Mouse (Mus musculus) layer of hippocampus, postnatal 36 days (tissue): ENCODE measurements around the gene Dusp3. TPM values are rescaled to one million over a fixed set of nuclear protein-coding genes. Genes with fewer than 3 reads are reported as not detected.
"Not testable (repeated sequence)": the region's sequence is repeated elsewhere in the genome, so short reads cannot be mapped to it uniquely, and the experiment has no call there.

Experiments
- DNase-seq, 2 experiments: peaks; one replicate each; pipeline ENCODE4 v3.0.0; 2022
- total RNA-seq, 2 experiments: library from RNA; stranded (reverse); gene quantifications; 2 replicates each; pipeline ENCODE4 v1.2.3; 2021

The Dusp3 gene
- total RNA-seq, 2 experiments from 2014 or later, result 138 to 158 TPM

DNA sequence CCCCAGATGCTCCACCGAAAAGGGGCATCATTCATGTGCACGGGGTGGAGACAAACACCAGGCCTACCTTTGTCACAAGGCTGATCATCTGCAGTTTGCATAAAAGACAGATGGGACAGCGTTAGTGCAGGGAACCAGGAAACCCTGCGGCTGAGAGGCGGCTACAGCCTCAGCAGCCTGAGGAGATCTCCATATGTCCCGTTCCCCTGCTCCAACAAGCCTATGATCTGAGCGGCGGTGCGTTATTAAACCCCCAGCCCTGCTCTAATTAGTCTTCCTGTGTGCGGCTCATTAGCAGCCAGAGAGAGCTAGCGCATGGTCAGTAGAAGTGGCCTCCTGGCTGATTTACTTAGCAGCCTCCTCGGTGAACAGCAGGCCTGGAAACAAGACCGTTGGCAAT, 23.3 kb upstream of the Dusp3 start:
- peak; percentile 33 to 37 for DNase-seq

DNA sequence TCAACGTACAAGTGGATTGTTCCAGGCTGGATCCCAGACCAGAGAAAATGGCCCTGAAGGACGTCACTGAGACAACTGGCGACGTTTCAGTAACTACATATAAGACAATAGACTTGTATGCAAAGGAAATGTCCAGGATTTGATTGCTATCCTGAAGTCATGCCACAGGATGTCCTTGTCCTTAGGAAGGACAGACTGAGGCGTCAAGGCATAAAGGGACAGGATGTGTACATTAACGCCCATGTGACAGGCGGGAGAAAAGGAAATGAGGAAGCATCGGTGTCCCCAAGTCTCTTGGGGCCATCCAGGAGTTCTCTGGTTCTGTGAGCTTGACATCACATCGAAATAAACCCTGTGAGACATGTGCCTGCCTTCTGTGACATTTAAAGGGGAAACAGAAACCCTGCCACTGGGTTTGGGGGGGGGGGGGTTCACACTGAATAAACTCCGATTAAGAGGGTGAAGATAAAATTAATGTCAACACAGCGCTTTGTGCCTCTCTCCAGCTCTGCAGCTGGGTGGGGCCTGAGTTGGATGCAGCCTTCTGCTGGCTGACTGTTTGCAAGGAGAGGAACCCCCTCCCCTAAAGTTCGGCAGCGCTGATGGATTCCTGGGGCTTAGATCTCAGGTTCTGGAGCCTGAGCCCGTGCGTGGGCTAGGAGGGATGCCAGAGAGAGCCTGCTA, 22.3 kb upstream of the Dusp3 start:
- DNase-seq, result no peak

DNA sequence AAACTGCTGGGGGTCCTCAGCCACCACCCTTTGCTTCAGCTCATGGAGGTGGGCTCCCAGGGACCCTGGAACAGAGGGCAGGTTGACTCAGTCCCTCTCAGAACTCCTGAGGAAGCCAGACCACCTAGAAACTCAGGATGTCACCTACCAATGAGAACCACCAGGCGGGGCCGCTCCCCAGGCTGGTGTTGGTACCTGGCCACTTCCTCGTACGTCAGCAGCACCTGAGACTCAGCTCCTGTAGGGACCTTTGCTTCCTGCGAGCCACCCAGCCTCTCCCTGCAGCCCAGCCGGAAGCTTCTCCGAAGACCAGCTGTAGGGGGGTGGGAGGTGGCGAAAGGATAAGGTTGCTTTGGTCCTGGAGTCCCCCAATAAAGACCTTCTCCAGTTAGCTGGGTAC, 21.6 kb upstream of the Dusp3 start:
- DNase-seq, result no peak

DNA sequence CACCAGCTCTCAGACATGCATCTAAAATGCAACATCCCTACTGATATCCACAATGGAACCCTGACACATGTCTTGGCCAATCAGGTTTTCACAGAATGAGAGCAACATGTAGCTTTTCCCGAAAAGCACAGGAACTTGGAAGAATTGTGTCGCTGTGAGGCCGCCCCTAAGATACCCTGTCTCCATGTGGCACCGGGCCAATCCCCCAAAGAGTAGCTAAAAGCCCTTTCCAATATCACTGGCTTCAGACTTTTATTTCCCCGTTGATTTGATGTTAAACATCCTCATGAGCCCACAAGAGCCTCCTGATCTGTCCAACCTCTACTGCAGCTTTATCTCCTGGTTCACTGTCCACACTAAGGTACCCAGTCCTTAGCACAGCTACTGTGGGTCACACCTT, 19.9 kb upstream of the Dusp3 start:
- no peak for DNase-seq

DNA sequence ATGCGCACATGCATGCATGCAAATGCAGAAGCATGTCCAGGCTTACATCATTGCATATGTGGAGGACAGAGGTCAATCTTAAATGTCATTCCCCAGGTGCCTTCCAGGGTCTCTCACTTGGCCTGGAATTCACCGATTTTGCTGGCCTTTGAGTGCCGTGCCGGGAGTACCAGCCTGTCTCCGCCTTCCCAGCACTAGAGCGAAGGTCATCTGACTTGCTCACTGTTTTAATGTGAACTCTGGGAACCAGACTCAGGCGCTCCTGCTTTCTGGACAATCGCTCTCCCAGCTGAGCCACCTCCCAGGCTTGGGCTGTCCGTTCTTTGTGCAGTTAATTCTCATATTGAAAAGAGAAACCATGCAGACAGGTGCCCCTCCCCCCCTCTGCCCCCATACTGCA, 19.5 kb upstream of the Dusp3 start:
- no peak for DNase-seq

DNA sequence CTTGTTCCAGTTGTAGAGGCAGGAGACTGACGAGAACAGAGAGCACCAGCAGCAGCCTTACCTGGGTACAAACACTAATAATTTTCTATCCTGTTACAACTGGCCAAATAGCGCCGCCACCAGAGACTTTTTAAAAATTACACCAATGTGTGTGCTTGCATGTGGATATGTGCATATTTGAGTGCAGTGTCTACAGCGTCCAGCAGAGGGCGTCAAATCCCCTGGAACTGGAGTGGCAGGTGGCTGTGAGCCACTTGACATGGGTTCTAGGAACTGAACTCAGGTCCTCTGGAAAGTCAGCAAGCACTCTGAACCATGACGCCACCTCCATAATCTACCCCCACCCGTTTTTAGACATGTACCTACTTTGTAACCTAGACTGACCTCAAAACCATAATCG, 17.4 kb upstream of the Dusp3 start:
- DNase-seq, result no peak

DNA sequence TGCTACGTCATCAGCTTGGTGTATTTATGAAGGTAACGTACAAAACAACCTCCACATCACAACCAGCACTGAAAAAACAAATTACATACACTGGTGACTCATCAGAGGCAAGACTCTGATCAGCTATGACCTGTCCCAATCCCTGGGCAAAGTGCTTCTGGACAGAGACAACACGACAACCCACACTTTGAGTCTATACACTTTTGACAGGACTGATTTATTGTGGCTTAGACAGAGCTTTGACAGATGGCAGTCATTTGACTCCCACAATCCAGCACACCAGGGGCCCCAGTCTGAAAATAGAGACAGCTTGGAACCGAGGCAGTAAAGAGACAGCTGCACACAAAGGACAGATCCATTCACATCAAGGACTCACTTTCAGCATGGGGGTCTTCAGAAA, 12.7 kb upstream of the Dusp3 start:
- peak in 1 of 2 experiments; percentile 45 for DNase-seq

DNA sequence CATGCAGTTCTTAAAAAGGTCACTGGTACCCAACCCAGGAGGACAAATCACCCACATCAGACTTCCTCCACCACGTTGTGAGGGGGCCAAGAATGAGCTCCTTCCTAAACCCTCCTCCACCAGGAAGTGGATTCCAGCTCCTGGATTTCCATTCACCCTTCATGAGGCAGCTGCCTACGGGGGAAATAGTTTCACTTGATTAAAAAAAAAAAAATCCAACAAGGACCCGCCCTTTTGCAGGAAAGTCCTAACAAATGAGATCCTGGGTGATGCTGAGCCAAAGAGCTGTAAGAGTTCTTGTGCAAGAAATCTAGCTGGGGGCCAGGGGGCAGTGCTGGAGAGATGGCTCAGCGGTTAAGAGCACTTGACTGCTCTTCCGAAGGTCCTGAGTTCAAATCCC, 11.4 kb upstream of the Dusp3 start:
- DNase-seq, result no peak

DNA sequence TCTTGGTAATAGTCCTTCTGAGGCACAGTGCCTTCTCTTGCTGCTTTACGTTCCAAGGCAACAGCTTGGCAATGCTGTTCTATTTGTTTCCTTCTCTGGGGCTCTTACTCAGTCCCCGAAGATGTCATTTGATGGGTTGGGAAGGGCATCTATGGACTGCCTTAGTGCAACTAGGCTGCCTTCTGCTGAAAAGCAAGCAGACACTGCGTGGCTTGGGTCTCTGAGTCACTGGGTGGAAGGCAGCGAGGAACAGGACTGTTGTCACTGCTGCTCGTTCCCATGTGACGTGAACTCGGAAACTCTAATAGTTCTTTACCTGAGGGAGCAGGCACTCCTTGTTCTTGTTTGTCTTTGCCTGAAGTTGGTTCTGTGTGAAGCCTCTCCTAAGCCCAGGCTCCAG, 9.1 kb upstream of the Dusp3 start:
- DNase-seq, result no peak

DNA sequence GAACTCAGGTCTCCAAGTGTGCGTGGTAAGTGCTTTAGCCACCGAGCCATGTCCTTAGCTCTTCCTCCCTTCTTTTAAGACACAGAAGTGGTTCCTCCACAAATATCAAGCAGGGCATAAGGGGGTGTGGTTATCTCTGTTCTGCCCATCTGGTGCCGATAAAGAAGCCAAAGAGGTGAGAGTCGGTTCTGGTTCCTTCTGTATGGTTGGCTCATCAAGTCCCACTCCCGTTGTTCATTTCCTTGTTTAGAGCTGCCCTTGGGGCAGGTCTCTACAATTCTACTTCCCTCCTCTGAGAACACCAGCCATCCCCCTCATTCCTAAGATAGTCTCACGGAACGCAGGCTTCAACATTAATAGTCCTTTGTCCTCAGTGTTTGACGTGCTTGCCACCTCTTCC, 7.3 kb upstream of the Dusp3 start:
- DNase-seq, result no peak

DNA sequence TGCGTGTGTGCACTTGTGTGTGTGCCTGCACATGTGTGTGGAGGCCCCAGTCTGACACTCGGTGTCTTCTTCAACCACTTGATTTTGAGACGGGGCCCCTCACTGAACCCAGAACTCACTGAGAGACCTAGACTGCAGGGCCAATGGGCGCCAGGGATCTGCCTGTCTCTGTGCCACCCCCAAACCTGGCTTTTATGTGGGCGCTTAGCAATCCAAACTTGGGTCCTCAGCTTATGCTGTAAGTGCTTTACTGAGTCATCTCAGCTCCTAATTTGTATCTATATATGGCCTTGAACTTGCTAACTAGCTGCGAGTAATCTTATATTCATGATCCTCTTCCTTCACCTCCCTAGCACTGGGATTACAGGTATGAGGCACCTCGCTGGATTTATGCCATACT, 5.6 kb upstream of the Dusp3 start:
- DNase-seq, result no peak

DNA sequence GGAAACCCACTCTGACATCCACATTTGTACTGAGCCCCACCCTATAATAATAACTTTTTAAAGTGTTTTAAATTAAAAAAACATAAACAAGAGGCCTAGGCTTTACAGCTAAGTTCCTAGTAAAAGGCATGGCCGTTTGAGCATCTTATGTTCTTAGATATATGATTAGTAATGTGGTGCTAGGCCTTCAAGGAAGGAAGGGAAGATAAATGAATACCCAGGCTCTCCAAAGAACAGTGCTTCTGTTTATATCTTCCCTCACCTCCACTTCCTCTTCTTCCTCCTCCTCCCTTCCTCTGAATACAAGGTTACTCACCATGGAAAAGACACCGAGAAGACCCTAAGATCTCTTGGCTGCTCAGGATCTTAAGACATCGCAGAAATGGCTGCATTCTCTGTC, 5.0 kb upstream of the Dusp3 start:
- no peak for DNase-seq

DNA sequence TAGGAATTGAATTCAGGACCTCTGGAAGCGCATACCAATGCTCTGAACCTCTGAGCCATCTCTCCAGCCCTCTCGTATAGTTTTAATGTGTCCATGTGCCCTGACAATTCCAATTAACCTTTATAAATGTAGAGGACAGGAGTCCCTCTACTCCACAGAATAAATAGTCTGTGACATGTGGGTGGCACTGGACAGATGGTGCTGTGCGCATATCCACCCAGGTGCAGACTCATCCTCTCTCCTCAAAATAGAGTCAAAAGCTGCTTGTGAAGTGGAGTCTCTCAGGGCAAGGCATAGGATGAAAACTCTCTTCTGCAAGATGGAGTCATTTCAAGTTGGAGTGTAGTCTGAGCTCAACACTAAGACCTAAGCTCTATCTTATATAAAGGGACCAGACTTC, 3.4 kb upstream of the Dusp3 start:
- DNase-seq, result no peak

DNA sequence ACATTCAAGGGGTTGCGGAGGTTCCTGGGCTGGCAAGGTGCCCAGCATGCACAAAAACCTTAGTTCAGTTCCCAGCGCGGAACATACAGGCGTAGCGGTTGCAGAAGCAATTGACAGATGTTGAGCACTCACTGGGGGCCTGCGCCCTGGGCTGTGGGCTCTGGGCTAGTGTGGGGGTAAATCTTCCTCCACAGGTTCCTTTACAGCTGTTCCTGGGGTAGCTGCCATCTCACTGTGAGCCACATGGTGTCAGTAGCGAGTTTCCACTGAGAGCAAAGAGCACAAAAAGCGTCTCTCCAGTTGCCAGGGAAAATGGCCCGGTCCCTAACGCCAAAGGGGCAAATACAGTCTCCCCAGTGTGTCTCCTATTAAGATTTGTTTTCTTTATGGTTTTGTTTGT, 823 bp downstream of the Dusp3 start:
- DNase-seq, result peak; percentile 82 to 86

DNA sequence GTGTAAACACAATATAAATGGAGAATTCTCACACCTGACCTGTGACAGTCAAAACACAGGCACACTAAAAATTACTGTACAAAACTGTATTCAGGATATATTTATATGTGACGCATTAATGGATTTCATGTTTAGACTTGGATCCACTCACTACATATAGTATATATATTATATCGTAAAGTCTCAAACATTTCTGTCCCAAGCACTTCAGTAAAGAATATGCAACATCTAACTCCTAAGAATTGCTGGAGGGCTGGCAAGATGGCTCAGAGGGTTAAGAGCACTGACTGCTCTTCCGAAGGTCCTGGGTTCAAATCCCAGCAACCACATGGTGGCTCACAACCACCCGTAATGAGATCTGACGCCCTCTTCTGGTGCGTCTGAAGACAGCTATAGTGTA, 1.4 kb downstream of the Dusp3 start:
- not testable (repeated sequence) for DNase-seq

DNA sequence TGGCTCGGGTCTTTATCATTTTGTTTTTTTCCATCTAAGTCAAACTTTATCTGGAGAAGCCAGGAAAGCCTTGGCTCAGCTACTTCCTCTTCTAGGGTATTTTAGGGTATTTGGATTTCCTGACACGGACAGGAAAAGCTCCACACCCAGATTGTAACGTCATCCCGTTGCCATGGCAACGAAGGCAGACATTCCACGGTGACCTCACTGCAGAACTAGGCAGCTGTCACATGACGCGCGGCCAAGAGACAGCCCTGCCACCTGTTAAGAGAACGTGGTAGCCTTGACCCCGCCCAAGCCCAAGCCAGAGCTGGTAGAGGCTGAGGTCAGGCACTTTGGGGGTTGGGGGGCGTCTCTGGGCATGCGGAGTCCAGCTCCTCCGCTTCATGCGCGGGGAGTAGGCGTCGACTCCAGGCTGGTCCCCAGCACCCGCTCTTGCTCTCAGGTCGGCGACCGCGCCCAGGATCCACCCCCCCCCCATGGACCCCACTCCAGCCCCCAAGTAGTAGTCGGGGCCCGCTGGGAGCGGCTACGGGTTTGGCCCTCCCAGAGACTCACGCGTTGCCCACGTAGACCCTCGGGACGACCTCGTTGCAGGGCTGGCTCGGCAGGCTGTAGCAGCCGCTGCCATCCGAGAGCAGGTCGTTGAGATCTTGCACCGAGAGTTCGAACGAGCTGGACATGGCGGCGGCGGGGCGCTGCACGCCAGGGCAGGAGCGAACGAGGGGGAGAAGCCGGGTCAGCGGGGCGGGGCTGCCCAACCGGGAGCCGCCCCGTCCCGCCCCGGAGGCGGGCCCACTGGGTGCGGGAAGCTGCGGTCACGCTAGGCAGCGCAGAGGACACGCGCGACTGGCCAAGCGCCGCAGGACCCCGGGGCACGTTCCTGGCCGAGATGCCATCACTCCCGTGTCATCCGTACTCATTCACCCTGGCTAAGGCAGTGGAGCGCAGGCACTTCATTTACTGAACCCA, 2.5 kb downstream of the Dusp3 start, which contains the start of gene Cfap97d1:
TSS of gene Cfap97d1 (plus strand) at position 226 of the 972 bp plus-strand sequence.
- peak; percentile 89 to 90 for DNase-seq

DNA sequence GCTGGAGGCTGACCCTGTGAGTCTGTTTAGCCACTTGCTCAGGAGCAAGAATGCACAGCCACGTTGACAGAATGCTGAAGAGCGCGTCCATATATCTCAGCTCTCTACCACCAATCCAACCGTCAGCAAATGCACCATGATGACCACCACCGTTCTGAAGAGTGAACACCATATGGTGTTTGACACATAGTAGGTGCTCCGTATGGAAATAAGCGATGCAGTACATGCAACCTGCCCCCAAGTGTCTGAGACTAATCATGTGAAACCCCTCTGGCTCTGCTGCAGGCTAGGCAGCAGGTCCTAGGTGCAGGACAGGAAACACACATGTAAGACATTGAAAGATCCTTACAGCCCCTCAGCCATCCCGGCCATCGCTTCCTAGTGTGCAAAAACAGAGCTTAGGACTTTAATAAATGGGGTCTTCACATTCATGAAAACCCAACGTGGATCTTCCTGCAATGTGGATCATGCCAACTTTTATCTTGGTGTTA, 3.3 kb downstream of the Dusp3 start:
- no peak for DNase-seq

DNA sequence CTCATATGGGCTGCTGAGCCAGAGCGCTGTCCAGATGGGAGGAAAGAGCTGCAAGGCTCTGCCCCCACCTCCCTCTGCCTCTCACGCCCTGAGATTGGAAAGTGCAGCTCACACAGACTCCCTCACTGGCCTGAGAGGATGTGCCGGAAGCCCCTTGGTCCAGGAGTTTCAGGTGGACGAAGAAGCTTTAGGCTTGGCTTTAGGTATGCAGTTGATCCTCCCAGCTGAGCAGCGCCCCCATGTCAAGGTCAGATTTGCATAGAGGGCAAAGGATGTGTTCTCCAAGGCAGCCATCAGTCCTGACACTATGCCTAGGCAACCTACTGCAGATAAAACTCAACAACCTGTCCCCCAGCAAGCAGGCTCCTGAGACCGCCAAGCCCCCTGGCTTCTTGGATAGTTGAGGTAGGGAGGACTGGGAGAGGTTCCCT, 3.8 kb downstream of the Dusp3 start:
- no peak for DNase-seq

DNA sequence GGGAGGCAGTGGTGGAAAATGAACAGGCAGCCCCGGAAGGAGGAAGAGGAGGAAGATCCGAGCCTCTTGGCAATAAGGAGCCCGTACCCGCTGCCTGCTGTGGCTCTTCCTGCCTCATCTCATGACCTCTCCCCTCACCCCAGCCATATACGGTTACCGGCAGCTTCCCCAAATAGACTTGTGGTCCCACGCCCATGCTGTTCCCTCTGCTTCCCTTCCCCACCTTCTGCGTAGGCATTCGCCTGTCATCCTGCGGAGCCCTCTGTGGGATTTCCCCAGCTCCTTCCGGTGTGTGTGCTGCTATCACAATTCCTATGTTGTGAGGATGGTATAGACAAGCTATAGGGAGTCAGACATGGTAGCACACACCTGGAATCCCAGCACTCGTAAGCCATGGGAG, 5.0 kb downstream of the Dusp3 start:
- DNase-seq, result no peak

DNA sequence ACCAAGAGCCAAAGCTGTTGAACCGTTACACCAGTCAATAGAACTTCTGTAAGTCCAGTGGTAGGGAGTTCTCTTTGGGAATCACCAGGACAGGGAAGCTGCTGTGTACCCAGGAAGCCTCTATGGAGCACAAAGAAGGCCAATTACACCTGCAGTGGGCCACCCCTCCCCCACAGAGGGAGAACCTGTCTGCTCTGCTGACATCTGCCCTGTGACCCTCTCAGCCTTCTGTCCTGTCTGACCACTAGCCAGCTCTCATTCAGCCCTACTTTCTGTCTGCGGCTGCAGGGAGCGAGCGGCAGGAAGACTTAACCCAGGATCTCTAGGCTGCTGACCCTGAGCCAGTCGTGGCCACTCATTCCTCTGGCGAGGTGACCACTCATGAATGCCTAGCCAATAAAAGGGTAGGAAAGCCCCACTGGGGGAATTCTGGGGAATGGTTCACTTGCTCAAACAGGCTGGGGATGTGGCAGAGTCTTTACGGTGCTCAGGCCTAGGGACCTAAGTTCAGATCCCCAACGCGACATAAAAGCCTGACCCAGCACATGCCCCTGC, 6.1 kb downstream of the Dusp3 start:
- no peak for DNase-seq

DNA sequence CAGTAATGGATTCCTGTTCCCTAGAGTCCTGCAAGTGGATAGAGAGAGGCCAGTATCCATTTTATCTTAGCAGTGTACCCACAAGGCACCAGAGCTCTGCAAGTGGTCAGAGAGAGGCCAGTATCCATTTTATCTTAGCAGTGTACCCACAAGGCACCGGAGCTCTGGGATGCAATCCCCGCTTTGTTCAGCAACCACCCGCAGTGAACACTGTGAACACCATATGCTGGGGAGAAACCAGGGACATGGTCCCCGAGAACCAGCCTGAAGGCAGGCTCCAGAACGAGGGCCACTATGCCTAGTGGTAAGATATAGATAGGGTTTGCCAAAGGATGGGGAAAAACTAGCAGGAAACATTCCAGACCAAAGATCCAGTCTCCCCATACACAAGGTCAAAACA, 7.7 kb downstream of the Dusp3 start:
- no peak for DNase-seq

DNA sequence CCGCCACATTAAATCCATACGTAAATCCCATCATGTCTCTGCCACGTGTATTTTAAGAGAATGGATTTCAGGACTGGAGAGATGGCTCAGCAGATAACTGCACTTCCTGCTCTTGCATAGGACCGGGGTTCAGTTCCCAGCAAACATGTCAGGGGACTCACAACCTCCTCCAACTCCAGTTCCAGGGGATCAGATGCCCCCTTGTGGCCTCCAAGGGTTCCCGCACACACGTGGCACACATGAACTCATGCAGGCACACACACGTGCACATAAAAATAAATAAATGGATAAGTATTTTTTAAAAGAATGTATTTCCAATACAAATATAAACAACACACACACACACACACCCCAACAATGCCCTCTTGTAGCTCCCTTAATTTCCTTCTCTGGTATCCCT, 9.9 kb downstream of the Dusp3 start:
- no peak for DNase-seq

DNA sequence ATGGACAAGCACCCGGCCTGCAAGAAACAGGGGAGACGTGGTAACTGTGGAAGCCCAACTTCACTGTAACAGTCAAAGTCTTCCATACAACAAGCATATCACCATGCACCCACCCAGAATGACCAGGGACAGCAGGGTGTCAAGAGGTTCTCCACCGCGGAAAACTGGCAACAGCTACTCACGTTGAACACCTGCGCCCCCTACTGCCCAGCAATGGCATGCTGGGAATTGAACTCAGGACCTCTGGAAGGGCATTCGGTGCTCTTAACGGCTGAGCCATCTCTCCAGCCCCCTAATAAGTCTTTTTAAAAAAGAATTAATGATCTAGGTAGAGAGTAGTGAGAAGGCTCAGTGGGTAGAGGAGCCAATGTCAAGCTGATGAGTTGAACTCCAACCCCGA, 11.9 kb downstream of the Dusp3 start:
- DNase-seq, result no peak
